Mouse (Mus musculus): ENCODE data around the gene Rimbp2. TPM values are rescaled to one million over a fixed set of nuclear protein-coding genes. Genes with fewer than 3 reads are reported as not detected.
A peak's percentile ranks its signal among the peaks of the same experiment; 100 is the strongest.

Rimbp2 gene
- total RNA-seq, 2 experiments from 2014 or later = 118 to 159 TPM

DNA sequence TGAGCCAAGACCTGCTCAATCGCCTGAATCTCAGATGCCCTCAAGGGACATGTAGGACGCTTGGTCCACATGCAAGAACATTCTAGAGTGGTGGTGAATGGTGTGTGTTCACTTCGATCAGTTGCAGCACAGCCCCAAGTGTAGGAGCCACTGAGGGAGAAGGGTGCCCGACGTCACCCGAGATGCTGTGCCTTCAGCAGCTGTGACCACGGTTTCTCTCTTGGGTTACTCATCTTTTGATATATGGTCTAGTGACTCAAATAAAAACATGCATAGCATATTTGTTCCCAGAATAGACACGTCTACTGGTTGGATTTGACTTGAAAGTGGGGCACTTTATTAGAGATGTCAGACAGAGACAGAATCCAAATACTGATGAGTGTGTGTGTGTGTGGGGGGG is 105.5 kb downstream of the Rimbp2 start:
- no peak for DNase-seq (ENCODE audit: extremely low spot score in 1 of 2, low spot score in 1 of 2)

DNA sequence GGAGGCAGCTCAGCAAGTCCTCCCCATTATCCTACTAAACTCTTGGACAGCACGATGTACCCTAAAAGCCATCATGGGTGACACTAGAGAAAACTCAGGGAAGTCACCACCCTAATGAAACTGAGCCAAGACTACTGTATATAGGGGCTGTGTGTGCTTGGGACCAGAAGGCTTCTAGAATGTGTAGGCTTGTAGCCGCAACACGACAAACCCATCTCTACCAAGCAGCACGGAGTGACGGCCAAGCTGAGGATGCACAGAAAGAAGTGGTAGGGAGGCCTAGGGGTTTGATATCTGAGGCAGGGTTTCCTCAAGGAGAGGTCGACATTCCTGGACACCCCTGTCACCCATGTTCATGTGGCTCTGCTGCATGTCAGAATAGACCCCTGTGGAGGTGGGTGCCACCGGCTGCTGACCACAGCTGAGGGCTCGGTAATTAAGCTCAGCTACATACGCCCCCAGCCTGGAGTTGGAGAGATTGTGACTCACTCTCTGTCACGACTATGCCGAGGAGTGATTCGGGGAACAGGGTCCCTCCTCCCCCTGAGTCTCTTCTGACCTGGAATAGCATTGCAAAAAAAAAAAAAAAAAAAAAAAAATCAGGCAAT is 106.7 kb downstream of the Rimbp2 start:
- DNase-seq (ENCODE audit: extremely low spot score in 1 of 2, low spot score in 1 of 2) = no peak

DNA sequence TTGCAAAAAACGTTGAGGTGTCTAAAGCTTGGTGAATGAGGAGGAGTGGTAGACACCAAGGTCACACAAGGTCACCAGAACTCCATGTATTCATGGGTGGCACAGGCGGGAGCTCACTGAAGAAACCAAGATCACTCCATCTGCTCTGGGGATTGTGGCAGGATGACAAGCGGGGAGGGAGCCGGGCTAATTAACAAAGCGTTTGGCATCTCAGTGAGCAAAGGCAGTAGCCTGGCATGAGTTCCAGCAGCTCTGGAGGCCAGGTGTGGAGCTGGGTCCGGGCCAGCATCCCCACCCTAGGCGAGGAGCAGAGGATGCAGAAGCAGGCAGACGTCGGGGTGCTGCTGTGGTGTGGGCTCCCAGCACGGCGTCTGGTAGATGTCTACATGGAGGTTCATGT is 108.3 kb downstream of the Rimbp2 start:
- DNase-seq (ENCODE audit: extremely low spot score in 1 of 2, low spot score in 1 of 2) = peak; percentile 42 to 52

GRCm38 (mm10) chr5:128843982-128844381 is 109.3 kb downstream of the Rimbp2 start:
- DNase-seq (ENCODE audit: extremely low spot score in 1 of 2, low spot score in 1 of 2) = no peak

GRCm38 (mm10) chr5:128841541-128841940 is 111.7 kb downstream of the Rimbp2 start:
- DNase-seq (ENCODE audit: extremely low spot score in 1 of 2, low spot score in 1 of 2) = peak; percentile 56

GRCm38 (mm10) chr5:128837045-128837444 is 116.2 kb downstream of the Rimbp2 start:
- no peak for DNase-seq (ENCODE audit: extremely low spot score in 1 of 2, low spot score in 1 of 2)

GRCm38 (mm10) chr5:128834126-128834525 is 119.2 kb downstream of the Rimbp2 start:
- no peak for DNase-seq (ENCODE audit: extremely low spot score in 1 of 2, low spot score in 1 of 2)

DNA sequence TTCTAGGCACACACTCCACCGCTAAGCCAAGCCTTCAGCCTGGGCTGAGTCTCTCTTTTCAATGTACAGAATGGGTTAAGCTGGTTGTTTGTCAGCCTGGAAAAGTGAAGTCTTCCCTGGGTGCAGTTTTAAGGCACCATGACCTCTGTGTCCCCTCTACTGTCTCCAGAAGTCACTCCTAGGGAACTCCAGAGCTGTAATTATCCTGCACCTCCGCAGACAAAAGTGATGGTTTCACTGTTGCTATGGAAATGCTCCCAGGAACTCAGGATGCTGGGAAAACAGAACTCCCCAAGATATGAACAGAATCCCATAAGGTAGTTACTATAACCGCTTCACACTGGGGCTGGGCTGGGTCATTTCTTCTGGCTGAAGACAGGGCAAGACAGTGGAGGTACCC is 130.4 kb downstream of the Rimbp2 start:
- no peak for DNase-seq (ENCODE audit: extremely low spot score in 1 of 2, low spot score in 1 of 2)

DNA sequence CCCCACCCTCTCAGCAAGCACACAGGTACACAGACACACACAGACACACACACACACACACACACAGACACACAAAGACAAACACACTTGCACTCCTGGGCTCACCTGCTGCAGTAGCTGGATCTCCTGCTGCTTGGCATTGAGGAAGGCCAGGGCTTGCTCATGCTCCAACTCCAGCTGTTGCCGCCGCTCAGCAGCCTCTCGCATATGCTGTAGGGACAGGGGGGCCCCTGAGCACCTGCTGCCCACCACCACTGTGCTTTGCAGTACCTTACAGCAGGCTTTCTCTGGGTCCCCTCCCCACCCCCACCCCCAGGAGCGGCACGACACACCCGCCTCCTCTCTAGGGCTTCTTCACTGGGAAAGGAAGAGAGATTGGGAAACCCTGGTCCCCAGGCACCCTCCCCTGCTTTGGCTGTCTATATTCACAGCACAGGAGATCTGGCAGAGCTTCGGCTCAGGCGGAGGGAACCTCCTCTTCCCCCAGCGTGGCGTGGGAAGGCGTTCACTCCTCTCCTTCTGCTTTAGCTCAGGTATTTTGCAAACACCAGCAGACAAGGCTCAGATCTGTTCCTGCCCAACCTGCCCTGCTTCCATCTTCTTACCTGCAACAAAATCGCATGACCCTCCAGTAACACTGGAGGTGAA is 133.5 kb downstream of the Rimbp2 start:
- DNase-seq (ENCODE audit: extremely low spot score in 1 of 2, low spot score in 1 of 2) = no peak

DNA sequence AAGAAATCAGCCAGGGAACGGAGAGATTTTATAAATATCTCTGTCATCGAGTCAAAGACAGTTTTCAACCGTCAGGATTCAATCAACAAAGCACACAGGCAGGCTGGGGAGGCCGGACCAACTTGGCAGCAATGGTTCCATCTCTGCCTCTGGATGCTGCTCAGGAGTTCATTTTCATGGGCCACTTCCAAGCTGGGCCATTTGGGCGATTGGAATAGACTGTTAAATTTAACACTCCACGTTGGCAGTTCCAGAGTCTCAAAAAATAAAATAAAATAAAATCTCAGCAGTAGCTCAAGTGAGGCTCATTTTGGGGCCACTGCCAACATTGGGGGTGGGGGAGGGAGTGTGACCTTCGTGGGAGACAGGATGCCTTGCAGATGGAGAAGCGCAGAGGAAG is 137.7 kb downstream of the Rimbp2 start:
- DNase-seq (ENCODE audit: extremely low spot score in 1 of 2, low spot score in 1 of 2) = no peak

- no peak for DNase-seq (ENCODE audit: extremely low spot score in 1 of 2, low spot score in 1 of 2)
Measured at GRCm38 (mm10) chr5:128815078-128815477, 138.2 kb downstream of the Rimbp2 start.

DNA sequence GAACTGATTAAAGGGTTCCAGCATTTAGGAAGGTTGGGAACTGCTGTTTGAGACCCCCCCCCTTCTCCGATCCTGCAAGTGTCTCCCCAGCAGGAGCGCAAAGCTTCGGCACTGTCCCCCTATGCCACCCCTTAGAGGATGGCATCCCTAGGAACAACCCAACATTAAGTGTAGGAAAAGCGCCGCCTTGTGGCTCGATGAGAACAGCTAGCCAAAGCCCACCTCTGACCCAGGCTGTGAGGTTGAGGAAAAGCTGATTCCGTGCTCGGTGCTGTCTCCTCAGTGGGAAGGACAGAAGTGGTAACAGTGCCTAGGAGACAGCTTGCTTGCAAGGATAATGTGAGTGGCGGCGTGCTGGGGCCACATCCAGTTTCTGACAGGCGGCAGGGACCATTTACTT is 140.2 kb downstream of the Rimbp2 start:
- no peak for DNase-seq (ENCODE audit: extremely low spot score in 1 of 2, low spot score in 1 of 2)

- DNase-seq (ENCODE audit: extremely low spot score in 1 of 2, low spot score in 1 of 2) = no peak
Measured at GRCm38 (mm10) chr5:128811431-128811830, 141.9 kb downstream of the Rimbp2 start.

DNA sequence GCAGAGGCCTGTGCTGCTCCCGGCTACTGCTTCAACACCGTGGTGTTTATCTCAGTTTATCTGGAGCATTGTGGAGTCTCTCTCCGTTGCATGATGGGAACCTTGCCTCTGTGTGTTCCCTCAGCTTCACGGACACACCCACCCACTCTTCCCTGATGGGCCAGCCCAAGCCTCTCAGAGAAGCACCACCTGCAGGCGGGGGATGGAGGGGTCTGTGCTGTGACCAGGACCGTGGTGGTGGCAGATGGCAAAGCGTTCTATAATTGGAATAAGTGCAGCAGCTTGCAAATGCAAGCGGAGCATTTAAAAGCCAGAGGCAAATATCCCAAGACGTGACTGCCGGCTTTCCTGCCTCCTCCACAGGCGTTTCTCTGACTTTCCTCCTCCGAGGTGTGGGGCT is 143.3 kb downstream of the Rimbp2 start:
- peak in 1 of 2 experiments; percentile 62 for DNase-seq (ENCODE audit: extremely low spot score in 1 of 2, low spot score in 1 of 2)

DNA sequence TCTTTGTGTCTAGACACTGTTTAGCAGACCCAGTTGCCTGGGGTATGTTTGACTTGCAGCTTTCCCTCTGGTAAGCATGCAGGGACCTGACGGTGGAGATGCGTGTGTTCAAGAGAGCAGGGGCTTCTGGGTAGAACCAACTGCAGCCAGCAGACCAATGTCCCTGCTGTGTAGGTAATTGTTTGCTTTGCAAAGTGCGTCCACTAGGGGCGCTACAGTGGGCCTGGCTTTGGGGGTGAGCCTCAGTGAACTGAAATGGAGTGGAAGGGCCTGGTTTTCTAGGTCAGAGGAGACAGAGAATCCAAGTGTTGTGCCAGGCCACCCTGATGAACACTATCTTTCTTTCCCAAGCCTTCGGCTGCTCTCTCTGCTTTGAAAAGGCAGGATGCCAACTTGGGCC is 143.9 kb downstream of the Rimbp2 start:
- peak in 1 of 2 experiments; percentile 54 for DNase-seq (ENCODE audit: extremely low spot score in 1 of 2, low spot score in 1 of 2)

GRCm38 (mm10) chr5:128808547-128809182 is 144.6 kb downstream of the Rimbp2 start:
- no peak for DNase-seq (ENCODE audit: extremely low spot score in 1 of 2, low spot score in 1 of 2)

DNA sequence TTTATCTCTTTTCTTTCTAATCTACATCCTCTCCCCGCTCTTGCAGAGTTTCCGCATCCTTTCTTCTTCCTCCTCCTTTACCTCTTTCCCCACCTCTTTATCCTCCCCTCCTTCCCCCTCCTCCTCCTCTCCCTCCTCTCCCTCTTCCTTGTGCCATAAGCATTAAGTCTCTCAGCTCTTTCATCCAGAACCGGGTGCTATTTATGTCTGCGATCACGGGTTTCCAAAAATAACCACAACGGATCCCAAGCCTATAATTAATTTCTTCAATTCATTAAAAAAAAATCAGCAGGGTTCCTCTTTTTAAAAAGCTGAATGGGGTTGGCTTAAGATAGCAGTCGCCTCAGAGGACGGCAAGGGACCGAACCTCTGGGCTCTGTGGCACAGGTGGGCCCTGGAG is 145.9 kb downstream of the Rimbp2 start:
- no peak for DNase-seq (ENCODE audit: extremely low spot score in 1 of 2, low spot score in 1 of 2)

- DNase-seq (ENCODE audit: extremely low spot score in 1 of 2, low spot score in 1 of 2) = peak; percentile 64 to 75
Measured at GRCm38 (mm10) chr5:128806296-128806998, 146.8 kb downstream of the Rimbp2 start.

- DNase-seq (ENCODE audit: extremely low spot score in 1 of 2, low spot score in 1 of 2) = no peak
Measured at GRCm38 (mm10) chr5:128805092-128805491, 148.2 kb downstream of the Rimbp2 start.

- DNase-seq (ENCODE audit: extremely low spot score in 1 of 2, low spot score in 1 of 2) = no peak
Measured at GRCm38 (mm10) chr5:128800592-128800991, 152.7 kb downstream of the Rimbp2 start.

- no peak for DNase-seq (ENCODE audit: extremely low spot score in 1 of 2, low spot score in 1 of 2)
Measured at GRCm38 (mm10) chr5:128781621-128782020, 171.7 kb downstream of the Rimbp2 start.

Data from layer of hippocampus, postnatal 25 days (tissue).